Mouse (Mus musculus) hindbrain, embryonic 14.5 days (tissue): ENCODE measurements at regions not wholly inside any gene's neighbourhood (a gene's known extent, or its start where the extent isn't known, plus 50 kb on each side); places are given as distances from the start of the nearest gene placed in this dataset.

ENCODE experiments used
- ATAC-seq: fragments of 200-750 bp; cut with Nextera tagmentation; 2 replicates; pipeline ENCODE4 v1.8.0; 2017; ENCODE audit warnings: moderate number of reproducible peaks, mild to moderate bottlenecking, moderate TSS enrichment, moderate library complexity; ENCODE audit not compliant: low FRiP score
- DNase-seq: peaks from one replicate; pipeline ENCODE4 v3.0.0-alpha.2; 2015; ENCODE audit warnings: low spot score
- H3K27ac ChIP-seq: fragments of 300-500 bp; sonication (generic); 2 replicates; pipeline ENCODE4 v1.5.1; 2014; ENCODE audit warnings: mild to moderate bottlenecking, moderate library complexity
- H3K27me3 ChIP-seq: fragments of 300-500 bp; sonication (generic); 2 replicates; pipeline ENCODE4 v1.6.1; 2014; ENCODE audit warnings: mild to moderate bottlenecking, low read length, mixed read lengths; ENCODE audit not compliant: control insufficient read depth, insufficient read depth
- H3K36me3 ChIP-seq: fragments of 300-500 bp; sonication (generic); replicated peaks from 2 replicates; pipeline ENCODE4 v1.6.1; 2014; ENCODE audit not compliant: control insufficient read depth, insufficient read depth
- H3K4me1 ChIP-seq: fragments of 300-500 bp; sonication (generic); replicated peaks from 2 replicates; pipeline ENCODE4 v1.6.1; 2014; ENCODE audit warnings: antibody characterized with exemption, low read length, mixed read lengths; ENCODE audit not compliant: control insufficient read depth, insufficient read depth
- H3K4me2 ChIP-seq: fragments of 300-500 bp; sonication (generic); replicated peaks from 2 replicates; pipeline ENCODE4 v1.6.1; 2014; ENCODE audit warnings: mild to moderate bottlenecking, moderate library complexity
- H3K4me3 ChIP-seq: fragments of 300-500 bp; sonication (generic); replicated peaks from 2 replicates; pipeline ENCODE4 v1.5.1; 2014; ENCODE audit warnings: mild to moderate bottlenecking, low read length
- H3K9ac ChIP-seq: fragments of 300-500 bp; sonication (generic); 2 replicates; pipeline ENCODE4 v1.6.1; 2014
- H3K9me3 ChIP-seq: fragments of 300-500 bp; sonication (generic); 2 replicates; pipeline ENCODE4 v1.6.1; 2016; ENCODE audit warnings: low read length; ENCODE audit not compliant: control insufficient read depth
- WGBS: fragments of 180-500 bp; shearing (Covaris S2); extraction: QIAGEN DNeasy Blood & Tissue Kit; methylation state at CpG from one replicate; pipeline ENCODE4 v1.1.7; 2014; 5-methylcytosine and 5-hydroxymethylcytosine counted together

DNA sequence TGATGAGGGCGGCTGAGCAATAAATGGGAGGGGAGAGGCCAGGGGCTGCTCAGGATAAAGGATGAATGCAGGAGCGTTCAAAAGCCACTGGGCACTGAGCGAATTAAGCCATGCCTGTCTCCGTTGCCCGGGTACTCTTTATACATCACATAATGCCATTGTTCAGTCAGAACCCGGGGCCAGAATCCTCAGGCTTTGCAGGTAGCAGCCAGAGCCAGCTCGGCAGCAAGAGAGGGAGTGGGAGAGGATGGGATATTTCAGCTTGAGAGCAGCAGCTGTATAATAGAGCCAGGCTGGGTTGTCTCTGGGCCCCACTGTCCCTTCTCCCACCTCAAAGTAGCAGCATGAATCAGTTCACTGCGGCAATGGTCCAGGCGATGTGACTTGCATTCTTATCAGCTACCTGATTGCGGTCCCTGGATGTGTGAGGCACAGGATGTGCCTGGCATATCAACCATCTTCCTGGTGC lies 130.5 kb downstream of the Rps24 start:
- peak overlapping the region; percentile 27 for H3K4me2 ChIP-seq
- H3K36me3 ChIP-seq = no peaks in the 10 kb centered on the region
- peaks cover 46% of the 10 kb centered on the region for H3K4me1 ChIP-seq
- H3K9me3 ChIP-seq = no peaks in the 10 kb centered on the region
- H3K27me3 ChIP-seq = no peaks in the 10 kb centered on the region
- ATAC-seq = peak; percentile 91
- DNase-seq = peak; percentile 87
- H3K9ac ChIP-seq = peak overlapping the region; percentile 54
- H3K27ac ChIP-seq = peak overlapping the region; percentile 99
- WGBS = 9% methylated on average over 10 of the region's 10 CpGs
- H3K4me3 ChIP-seq = no peak overlapping the region

DNA sequence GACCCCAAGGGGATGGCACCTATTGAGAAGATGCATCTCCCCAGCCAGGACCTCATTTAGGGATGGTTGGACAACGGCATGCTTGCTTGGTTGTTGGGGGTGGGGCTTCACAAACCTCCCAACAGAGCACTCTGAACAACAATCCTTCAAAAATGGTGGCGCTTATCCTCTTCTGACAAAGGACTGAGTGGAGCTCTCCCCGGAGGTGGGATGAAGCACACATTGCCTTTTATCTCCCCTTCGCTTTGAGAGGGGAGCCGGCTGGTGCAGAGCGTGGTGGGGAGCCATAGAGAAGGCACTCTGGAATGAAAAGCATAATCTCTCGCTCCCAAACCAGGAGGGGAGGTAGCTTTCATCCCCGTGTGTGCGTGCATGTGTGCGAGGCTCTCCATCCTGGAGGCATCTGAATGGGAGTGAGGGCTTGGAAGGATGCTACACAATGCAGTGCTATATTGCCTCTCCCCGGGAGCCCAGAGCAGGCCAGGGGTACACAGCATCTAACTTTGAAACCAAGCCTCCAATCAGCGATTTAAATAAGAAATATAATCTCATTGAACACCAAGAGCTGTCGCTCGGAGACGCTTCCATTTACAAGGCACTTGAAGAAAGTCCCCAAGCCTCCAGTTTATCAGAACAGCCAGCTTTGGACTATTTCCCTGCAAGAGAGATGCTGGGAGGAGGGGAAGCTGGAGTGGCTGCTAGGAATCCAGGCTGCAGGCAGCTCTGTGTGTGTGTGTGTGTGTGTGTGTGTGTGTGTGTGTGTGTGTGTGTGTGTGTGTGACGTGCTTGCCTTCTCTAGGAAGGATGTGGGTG lies 131.5 kb downstream of the Rps24 start:
- Histone ChIP-seq H3K9ac (peak overlapping the region; percentile 54), H3K9me3 (no peaks in the 10 kb centered on the region), H3K27ac (peak overlapping the region; percentile 99), H3K4me3 (no peak overlapping the region), H3K36me3 (no peaks in the 10 kb centered on the region), H3K27me3 (no peaks in the 10 kb centered on the region), H3K4me2 (peak overlapping the region; percentile 27; the same call in 1 of the 2 replicates), H3K4me1 (peaks cover 46% of the 10 kb centered on the region)
- ATAC-seq (peak; percentile 64), DNase-seq (peak; percentile 68)
- WGBS = 10% methylated on average over 16 of the region's 16 CpGs

DNA sequence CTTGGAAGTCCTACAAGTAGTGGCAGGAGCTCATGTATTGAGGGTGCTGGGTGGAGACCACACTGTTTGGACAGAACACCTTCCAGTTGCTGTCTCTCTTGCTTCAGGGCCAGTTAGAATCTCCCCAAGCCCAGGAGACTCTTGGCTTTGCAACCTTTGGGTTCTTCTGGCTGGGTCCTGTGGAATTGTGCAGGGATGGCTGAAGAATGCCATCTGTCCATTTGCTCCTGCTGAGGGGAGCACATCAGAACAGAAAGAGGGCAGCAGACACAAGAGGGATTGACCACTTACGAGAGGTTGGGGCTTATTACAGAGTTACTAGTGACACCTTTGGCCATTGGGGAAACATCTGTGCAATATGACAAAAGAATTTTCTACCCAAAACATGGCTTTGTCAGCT lies 145.1 kb downstream of the Rps24 start:
- H3K4me3 ChIP-seq = no peak overlapping the region
- H3K27ac ChIP-seq = no peak overlapping the region
- 86% methylated on average over 1 of the region's 1 CpGs for WGBS
- no peak for DNase-seq
- no peaks in the 10 kb centered on the region for H3K27me3 ChIP-seq
- no peaks in the 10 kb centered on the region for H3K9me3 ChIP-seq
- H3K36me3 ChIP-seq = no peaks in the 10 kb centered on the region
- no peak for ATAC-seq
- H3K9ac ChIP-seq = no peak overlapping the region
- H3K4me1 ChIP-seq = no peaks in the 10 kb centered on the region
- H3K4me2 ChIP-seq = no peak overlapping the region

DNA sequence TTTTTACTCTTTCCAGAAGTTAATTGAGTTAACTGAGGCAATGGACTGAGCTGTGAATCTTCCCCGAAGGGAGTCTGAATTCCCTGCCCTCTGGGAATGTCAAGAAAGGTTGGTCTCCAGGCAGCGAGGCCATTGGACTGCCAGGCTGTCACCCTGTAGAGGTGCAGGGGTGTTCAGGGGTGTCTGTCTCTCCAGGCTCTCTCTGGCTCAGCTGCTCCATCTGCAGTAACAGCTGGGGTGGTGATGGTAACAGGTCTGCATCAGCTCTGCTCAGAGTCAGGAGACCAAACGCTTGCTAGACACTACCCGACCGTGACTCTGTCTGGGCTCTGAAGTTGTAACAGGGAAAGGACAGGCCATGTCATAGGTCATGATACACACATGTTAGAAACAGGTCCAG lies 154.9 kb downstream of the Rps24 start:
- Histone ChIP-seq H3K27ac (no peak overlapping the region), H3K4me3 (no peak overlapping the region), H3K4me1 (peaks cover 21% of the 10 kb centered on the region), H3K27me3 (no peaks in the 10 kb centered on the region), H3K4me2 (no peak overlapping the region), H3K36me3 (no peaks in the 10 kb centered on the region), H3K9me3 (no peaks in the 10 kb centered on the region), H3K9ac (no peak overlapping the region)
- no peak for ATAC-seq
- no peak for DNase-seq
- 51% methylated on average over 5 of the region's 5 CpGs for WGBS

DNA sequence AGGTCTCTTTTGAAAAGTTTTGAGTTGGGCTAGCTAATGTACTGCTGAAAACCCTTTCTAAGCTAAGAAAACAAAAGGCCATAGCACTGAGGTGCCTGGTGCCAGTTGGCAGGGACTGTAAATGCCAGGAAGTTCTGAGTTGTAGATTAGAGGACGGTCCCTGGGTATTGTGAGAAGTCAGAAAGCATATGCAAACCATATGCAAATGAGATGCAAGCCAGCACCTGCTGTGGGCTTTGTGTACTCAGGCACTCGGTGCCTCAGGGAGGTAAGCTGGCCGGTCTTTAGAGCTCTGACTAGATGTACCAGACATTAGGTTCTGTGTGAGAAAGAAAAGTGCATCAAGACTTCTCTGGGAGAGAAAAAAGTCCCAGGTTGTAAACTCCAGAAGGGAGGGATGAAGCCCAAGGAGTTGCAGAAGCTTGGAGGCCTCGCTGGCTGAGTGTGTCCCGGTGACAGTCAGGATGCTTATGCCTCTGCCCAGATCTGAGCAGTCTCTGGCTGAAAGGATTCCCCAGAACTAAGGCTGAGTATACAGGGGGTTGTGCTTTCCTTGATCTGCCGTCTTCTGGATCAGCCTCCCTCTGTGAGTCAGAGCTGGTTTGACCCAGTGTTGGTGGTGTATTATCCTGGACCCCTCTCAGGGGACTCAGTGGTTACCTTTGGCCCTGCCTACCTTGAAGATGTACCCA lies 157.3 kb downstream of the Rps24 start:
- Histone ChIP-seq H3K4me1 (peaks cover 21% of the 10 kb centered on the region), H3K27me3 (no peaks in the 10 kb centered on the region), H3K4me2 (no peak overlapping the region), H3K36me3 (no peaks in the 10 kb centered on the region), H3K27ac (peak overlapping the region; percentile 53), H3K4me3 (no peak overlapping the region), H3K9ac (no peak overlapping the region), H3K9me3 (no peaks in the 10 kb centered on the region)
- DNase-seq = peak; percentile 39
- 15% methylated on average over 6 of the region's 6 CpGs for WGBS
- peak; percentile 68; the same call in 1 of the 2 replicates for ATAC-seq

DNA sequence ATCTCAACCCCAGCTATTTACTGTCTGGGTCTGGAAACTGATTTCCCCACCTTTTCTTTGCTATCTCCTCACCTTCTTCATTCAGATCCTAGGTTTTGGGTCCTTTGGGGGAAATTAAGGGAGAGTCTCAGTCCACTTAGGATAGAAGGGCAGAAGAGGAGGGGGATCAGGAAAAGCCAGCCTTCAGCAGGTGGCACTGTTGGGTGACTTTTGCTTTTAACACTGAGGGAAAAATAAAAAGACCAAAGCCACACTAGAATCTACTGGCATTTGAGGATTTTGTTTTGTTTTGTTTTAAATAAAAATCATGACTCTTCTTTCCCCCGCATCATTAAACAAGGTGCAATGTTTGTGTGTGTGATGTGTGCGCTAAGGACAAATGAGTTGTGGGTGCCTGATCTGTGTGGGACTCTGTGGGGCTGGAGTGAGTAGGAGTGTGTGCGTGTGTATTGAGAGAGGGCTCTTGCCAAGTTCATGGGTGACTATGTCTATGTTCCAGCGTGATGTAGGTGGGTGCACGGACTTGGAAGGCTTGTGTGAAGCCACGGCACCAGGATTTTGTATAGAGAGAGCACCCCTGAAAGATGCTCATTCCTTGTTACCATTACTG lies 159.4 kb downstream of the Rps24 start:
- H3K4me3 ChIP-seq = no peak overlapping the region
- DNase-seq = peak; percentile 66

DNA sequence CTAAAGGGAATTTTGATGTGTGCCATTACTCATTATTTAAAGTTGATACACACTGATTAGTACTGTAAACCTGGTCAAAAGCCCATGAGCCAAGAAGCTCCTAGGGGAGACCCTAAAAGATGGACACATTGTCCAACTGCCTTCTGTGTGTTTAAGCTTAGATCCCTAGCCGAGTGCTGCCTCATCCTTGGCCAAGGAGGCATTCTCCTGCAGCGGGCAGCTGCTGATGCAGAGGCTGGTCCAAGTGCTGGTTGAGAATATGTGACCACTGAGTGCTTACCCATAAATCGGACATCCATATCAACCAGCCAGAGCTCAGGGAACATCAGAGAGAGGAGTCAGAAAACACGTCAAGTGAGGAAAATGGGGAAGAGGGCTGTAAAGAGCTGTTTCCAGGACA lies 160.8 kb downstream of the Rps24 start:
- no peak for ATAC-seq

More for the DNA sequence above, 159.4 kb downstream of the Rps24 start:
- no peak for ATAC-seq
- H3K4me2 ChIP-seq = no peak overlapping the region
- peaks cover 33% of the 10 kb centered on the region for H3K4me1 ChIP-seq
- no peaks in the 10 kb centered on the region for H3K9me3 ChIP-seq
- no peak overlapping the region for H3K9ac ChIP-seq
- 89% methylated on average over 6 of the region's 6 CpGs for WGBS
- H3K27me3 ChIP-seq = no peaks in the 10 kb centered on the region
- H3K27ac ChIP-seq = 0 out of 2 replicates have a peak overlapping the region, but pooled peaks have one; percentile 16
- no peaks in the 10 kb centered on the region for H3K36me3 ChIP-seq

DNA sequence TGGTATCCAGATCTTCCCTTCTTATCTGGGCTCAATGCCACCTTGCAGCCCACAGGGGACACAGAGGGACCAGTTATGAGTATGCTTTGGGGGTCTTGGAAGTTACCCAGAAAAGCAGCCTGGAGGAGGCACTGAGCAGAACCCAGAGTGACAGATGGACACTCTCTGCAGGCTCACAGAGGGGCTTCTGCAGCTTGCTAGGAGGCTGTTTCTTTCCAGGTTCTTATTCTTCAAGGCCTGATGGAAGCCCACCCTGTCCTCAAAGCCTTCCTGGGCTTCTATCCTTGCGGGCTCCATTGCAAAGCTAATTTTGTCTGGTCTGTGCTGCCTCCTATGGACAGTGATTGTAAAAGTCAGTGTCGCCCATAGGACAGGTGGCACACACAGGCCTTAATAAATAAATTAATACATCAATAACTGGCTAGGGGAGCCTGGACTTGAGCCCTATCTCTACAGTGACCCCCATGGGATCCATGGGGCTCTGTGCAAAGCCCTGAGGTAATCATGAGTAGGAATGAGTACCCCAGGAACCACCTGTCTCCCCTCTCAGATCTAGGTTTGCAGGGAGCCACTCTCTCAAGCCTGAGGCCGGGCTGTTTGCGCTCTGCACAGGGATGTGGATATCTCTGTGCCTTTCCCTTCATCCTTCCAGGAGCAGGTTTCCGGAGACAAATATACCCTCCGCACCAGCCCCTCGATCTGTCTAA lies 163.4 kb downstream of the Rps24 start:
- Histone ChIP-seq H3K4me3 (no peak overlapping the region), H3K27me3 (no peaks in the 10 kb centered on the region), H3K36me3 (no peaks in the 10 kb centered on the region), H3K4me1 (peaks cover 12% of the 10 kb centered on the region), H3K9ac (peak overlapping the region; percentile 12), H3K4me2 (no peak overlapping the region), H3K27ac (peak overlapping the region; percentile 82), H3K9me3 (no peaks in the 10 kb centered on the region)
- 48% methylated on average over 7 of the region's 7 CpGs for WGBS
- DNase-seq (peak; percentile 59), ATAC-seq (peak; percentile 50; the same call in 1 of the 2 replicates)

More for the DNA sequence above, 160.8 kb downstream of the Rps24 start:
- Histone ChIP-seq H3K9ac (no peak overlapping the region), H3K9me3 (no peaks in the 10 kb centered on the region), H3K36me3 (no peaks in the 10 kb centered on the region), H3K4me3 (no peak overlapping the region), H3K4me1 (peaks cover 22% of the 10 kb centered on the region), H3K27me3 (no peaks in the 10 kb centered on the region), H3K4me2 (no peak overlapping the region), H3K27ac (no peak overlapping the region)
- DNase-seq = no peak
- WGBS = 89% methylated on average over 4 of the region's 4 CpGs

DNA sequence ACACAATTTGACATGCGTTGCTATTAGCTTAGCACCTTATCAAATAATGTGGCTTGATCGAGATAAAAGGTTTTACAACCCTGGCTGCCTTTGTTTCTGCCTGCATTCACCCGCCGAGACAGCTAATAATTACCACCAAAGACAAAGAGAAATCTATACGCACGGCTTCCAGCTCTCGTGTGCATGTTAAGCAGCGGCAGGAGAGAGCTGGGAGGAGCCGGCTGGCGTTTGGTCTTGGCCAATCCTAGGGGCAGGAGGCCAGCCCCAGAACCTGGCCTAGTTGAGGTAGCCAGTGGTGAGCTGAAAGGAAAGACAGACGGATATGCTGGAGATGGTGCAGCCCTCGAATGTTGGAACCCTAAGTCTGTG lies 164.0 kb downstream of the Rps24 start:
- no peaks in the 10 kb centered on the region for H3K27me3 ChIP-seq
- no peak for ATAC-seq

More for the DNA sequence above, 164.0 kb downstream of the Rps24 start:
- peaks cover 12% of the 10 kb centered on the region for H3K4me1 ChIP-seq
- no peak overlapping the region for H3K4me3 ChIP-seq
- peak; percentile 66 for DNase-seq
- H3K4me2 ChIP-seq = no peak overlapping the region
- WGBS = 18% methylated on average over 12 of the region's 12 CpGs
- H3K27ac ChIP-seq = peak overlapping the region; percentile 82
- peak overlapping the region; percentile 12 for H3K9ac ChIP-seq
- no peaks in the 10 kb centered on the region for H3K36me3 ChIP-seq
- H3K9me3 ChIP-seq = no peaks in the 10 kb centered on the region
